9 mouse cellular contexts compared by ENCODE assay signal in the genomic region with DNA sequence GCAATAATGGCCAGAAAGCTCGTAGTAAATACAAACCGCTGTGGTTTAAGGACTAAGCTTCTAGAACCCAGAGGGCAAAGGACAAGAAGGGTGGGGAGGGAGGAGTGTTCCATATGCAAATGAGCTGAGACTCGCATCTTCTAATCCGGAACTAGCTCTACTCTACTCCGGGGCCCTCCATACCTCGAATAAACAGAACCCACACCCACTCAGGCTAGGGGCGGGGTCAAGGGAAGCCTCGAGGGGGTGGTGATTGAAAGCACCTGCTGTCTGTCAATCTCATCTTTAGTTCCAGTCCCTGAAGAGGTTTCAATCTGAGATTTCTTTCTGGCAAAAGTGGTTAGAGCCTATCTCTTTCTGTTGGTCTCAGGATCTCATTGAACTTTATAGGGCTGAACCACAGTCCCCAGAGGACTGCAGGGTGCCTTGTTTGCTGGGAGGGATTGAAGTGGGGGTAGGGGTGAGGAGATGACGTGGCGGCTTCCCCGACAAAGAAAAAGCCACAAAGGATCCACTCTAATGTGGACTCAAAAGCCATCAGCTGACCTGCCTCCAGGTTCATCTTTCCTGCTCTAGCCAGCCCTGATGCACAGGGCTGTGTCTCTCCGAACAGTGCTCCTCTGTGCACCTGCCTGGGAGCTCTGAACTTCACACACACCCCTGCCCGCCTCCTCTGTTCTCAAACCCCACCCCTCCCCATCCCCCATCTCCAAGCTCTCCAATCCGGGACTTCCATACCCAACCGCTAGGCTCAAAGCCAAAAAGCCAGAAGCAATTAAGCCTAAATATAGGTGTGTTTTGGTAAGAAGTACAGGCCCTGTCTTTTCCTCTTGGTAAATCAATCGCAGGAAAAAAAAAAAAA. TPM values are rescaled to one million over a fixed set of nuclear protein-coding genes. Genes with fewer than 3 reads are reported as not detected.
DNase-seq lines count a peak whose midpoint lies in the region; ATAC-seq and TF ChIP-seq lines count a peak whose summit lies in the region.
"Had no signal": no experiment of that assay in that cellular context is flagged by ENCODE, and none has a peak within 500 bp of the region (broad histone marks: within the 10 kb centered on the region; RNA-seq: fewer than 3 reads in every experiment).

No protein-coding gene starts in this region.

- H3K4me3 ChIP-seq in C2C12 (ENCODE audit: insufficient read depth, poor library complexity, severe bottlenecking) = no peak overlapping the region
- H3K4me3 ChIP-seq in forebrain, postnatal 0 days (ENCODE audit: low read depth, low read length) = no peak overlapping the region
- no peak overlapping the region for H3K4me3 ChIP-seq in limb, embryonic 11.5 days (ENCODE audit: low read depth, low read length)
- no peak overlapping the region for H3K4me3 ChIP-seq in neural tube, embryonic 15.5 days (replicated peaks)

- H3K27me3 ChIP-seq in C2C12 (ENCODE audit: control insufficient read depth, insufficient read depth, insufficient read length) = no peaks in the 10 kb centered on the region
- H3K27me3 ChIP-seq in forebrain, postnatal 0 days (ENCODE audit: insufficient read depth, low read length) = peaks cover 2% of the 10 kb centered on the region
- H3K27me3 ChIP-seq in limb, embryonic 11.5 days (ENCODE audit: control insufficient read depth, insufficient read depth, low read length) = peaks cover 23% of the 10 kb centered on the region
- H3K27me3 ChIP-seq in neural tube, embryonic 15.5 days (replicated peaks) = peaks cover 26% of the 10 kb centered on the region

- peak; percentile 23; the same call in 1 of the 2 replicates for ATAC-seq in forebrain, postnatal 0 days
- peak; percentile 58; the same call in 1 of the 2 replicates for ATAC-seq in limb, embryonic 11.5 days (ENCODE audit: insufficient number of reproducible peaks, low FRiP score, low TSS enrichment, low read depth)
- ATAC-seq in neural tube, embryonic 15.5 days (ENCODE audit: low FRiP score) = no peak

- H3K79me2 ChIP-seq in C2C12 (ENCODE audit: control insufficient read depth, insufficient read depth) = no peaks in the 10 kb centered on the region

- no peak overlapping the region for H3K9ac ChIP-seq in forebrain, postnatal 0 days
- no peak overlapping the region for H3K9ac ChIP-seq in limb, embryonic 11.5 days (ENCODE audit: low read length)
- H3K9ac ChIP-seq in neural tube, embryonic 15.5 days (replicated peaks) = no peak overlapping the region
- H3K9ac ChIP-seq: liver, embryonic 14.5 days had no signal

- peaks cover 12% of the 10 kb centered on the region; the same call in 1 of the 2 replicates for H3K4me1 ChIP-seq in forebrain, postnatal 0 days (ENCODE audit: insufficient read depth)
- no peaks in the 10 kb centered on the region; the same call in 1 of the 2 replicates for H3K4me1 ChIP-seq in limb, embryonic 11.5 days (ENCODE audit: control insufficient read depth, insufficient read depth, low read length)
- peaks cover 33% of the 10 kb centered on the region for H3K4me1 ChIP-seq in neural tube, embryonic 15.5 days

- TF ChIP-seq CTCF in C2C12 (IDR thresholded peaks at IDR 0.05; ENCODE audit: control insufficient read depth, insufficient read depth, insufficient read length) = no peak
- no peak for TF ChIP-seq CTCF in forebrain, postnatal 0 days (IDR thresholded peaks at IDR 0.05; ENCODE audit: low read depth)

- H3ac ChIP-seq in C2C12 (ENCODE audit: control insufficient read depth, insufficient read length, low read depth) = no peak overlapping the region

- H3K4me2 ChIP-seq in forebrain, postnatal 0 days (ENCODE audit: low read depth) = no peak overlapping the region; the same call in 1 of the 2 replicates
- peak overlapping the region; percentile 16; the same call in 1 of the 2 replicates for H3K4me2 ChIP-seq in limb, embryonic 11.5 days (ENCODE audit: low read depth, severe bottlenecking)
- 0 out of 2 replicates have a peak overlapping the region, but pooled peaks have one; percentile 17 for H3K4me2 ChIP-seq in neural tube, embryonic 15.5 days

- H3K27ac ChIP-seq in forebrain, postnatal 0 days (ENCODE audit: low read depth, low read length) = no peak overlapping the region
- H3K27ac ChIP-seq in limb, embryonic 11.5 days (replicated peaks; ENCODE audit: low read depth, low read length) = no peak overlapping the region
- no peak overlapping the region for H3K27ac ChIP-seq in neural tube, embryonic 15.5 days (replicated peaks)
- H3K27ac ChIP-seq: liver, embryonic 14.5 days had no signal

- H3K9me3 ChIP-seq in forebrain, postnatal 0 days (ENCODE audit: low read length) = no peaks in the 10 kb centered on the region
- no peaks in the 10 kb centered on the region for H3K9me3 ChIP-seq in limb, embryonic 11.5 days (ENCODE audit: control insufficient read depth, low read length)
- no peaks in the 10 kb centered on the region for H3K9me3 ChIP-seq in neural tube, embryonic 15.5 days (replicated peaks)

- no peaks in the 10 kb centered on the region for H3K79me3 ChIP-seq in C2C12 (ENCODE audit: low read depth)

- 7% methylated on average over 16 of the region's 16 CpGs for WGBS in forebrain, postnatal 0 days
- 5% methylated on average over 16 of the region's 16 CpGs for WGBS in limb, embryonic 11.5 days
- 5% methylated on average over 16 of the region's 16 CpGs for WGBS in neural tube, embryonic 15.5 days

- H3K36me3 ChIP-seq in C2C12 (ENCODE audit: control insufficient read depth, insufficient read depth) = no peaks in the 10 kb centered on the region
- H3K36me3 ChIP-seq in forebrain, postnatal 0 days (ENCODE audit: insufficient read depth) = no peaks in the 10 kb centered on the region
- H3K36me3 ChIP-seq in limb, embryonic 11.5 days (ENCODE audit: control insufficient read depth, insufficient read depth, low read length) = no peaks in the 10 kb centered on the region
- H3K36me3 ChIP-seq in neural tube, embryonic 15.5 days = no peaks in the 10 kb centered on the region

- peak; percentile 74 for DNase-seq in MN1 (ENCODE audit: low spot score)
- DNase-seq in forebrain, postnatal 0 days = peak; percentile 32
- peak; percentile 34 for DNase-seq in limb, embryonic 11.5 days (ENCODE audit: low spot score)
- DNase-seq in urinary bladder, postnatal 14 days (ENCODE audit: low spot score) = no peak
- DNase-seq in frontal cortex, postnatal 36 days (ENCODE audit: low spot score in 2 of 2) = no peak
- no peak for DNase-seq in urinary bladder, adult 18-20 months (ENCODE audit: low spot score in 2 of 2)

TF ChIP-seq in C2C12, 6 proteins besides CTCF, POLR2A, EP300 and RAD21:
- TF ChIP-seq CEBPB (IDR thresholded peaks at IDR 0.05; ENCODE audit: low read depth) (no peak), MYOD1 (IDR thresholded peaks at IDR 0.05; ENCODE audit: control insufficient read depth, insufficient read length, low read depth) (peak; percentile 92), USF1 (IDR thresholded peaks at IDR 0.05; ENCODE audit: low read depth) (peak; percentile 68), MYOG (IDR thresholded peaks at IDR 0.05; ENCODE audit: control insufficient read depth, extremely low read depth, insufficient read length) (no peak), FOSL1 (IDR thresholded peaks at IDR 0.05; ENCODE audit: insufficient read depth, low read length, poor library complexity, severe bottlenecking) (peak; percentile 6), MAX (IDR thresholded peaks at IDR 0.05) (peak; percentile 34)

RNA-seq across cellular contexts. Expression of a gene that starts 4.6 kb away (rescaled TPM):
- polyA plus RNA-seq in C2C12 (2012; fragmentation: generic; extraction: Trizol) = not detected
- 0.69 and 0.76 TPM in 2 replicates for total RNA-seq in forebrain, postnatal 0 days (2014; rRNA removed)
- 0.64 and 1.4 TPM in 2 replicates for polyA plus RNA-seq in forebrain, postnatal 0 days (2015; fragmentation: Nextera tagmentation; extraction: Ambion mirVana)
- 0.24 and 0.27 TPM in 2 replicates for polyA plus RNA-seq in limb, embryonic 11.5 days (2014; fragmentation: Nextera tagmentation; extraction: Ambion mirVana)
- 1.3 and 2.1 TPM in 2 replicates for polyA plus RNA-seq in neural tube, embryonic 15.5 days (2015; fragmentation: Nextera tagmentation; extraction: Ambion mirVana)

RNA-seq across cellular contexts. Expression of a gene that starts 32.8 kb away (rescaled TPM):
- not detected for polyA plus RNA-seq in C2C12 (2012; fragmentation: generic; extraction: Trizol)
- not detected in 2 replicates for total RNA-seq in forebrain, postnatal 0 days (2014; rRNA removed)
- polyA plus RNA-seq in forebrain, postnatal 0 days (2015; fragmentation: Nextera tagmentation; extraction: Ambion mirVana) = not detected in 2 replicates
- not detected in 2 replicates for polyA plus RNA-seq in limb, embryonic 11.5 days (2014; fragmentation: Nextera tagmentation; extraction: Ambion mirVana)
- not detected in 2 replicates for polyA plus RNA-seq in neural tube, embryonic 15.5 days (2015; fragmentation: Nextera tagmentation; extraction: Ambion mirVana)

Comparison
In these comparisons a context has a peak if more than half of its experiments do, and no peak if none do; other contexts are left out.
1. DNase-seq: peak in MN1 (single experiment), forebrain, postnatal 0 days (single experiment) and limb, embryonic 11.5 days (single experiment); none in urinary bladder, postnatal 14 days (single experiment), frontal cortex, postnatal 36 days (0 of 2) and urinary bladder, adult 18-20 months (0 of 2).